Mouse (Mus musculus): ENCODE results near the gene Olfr1532-ps1.
"Not testable (repeated sequence)": the region's sequence is repeated elsewhere in the genome, so short reads cannot be mapped to it uniquely, and the experiment has no call there.

The Olfr1532-ps1 gene

DNA sequence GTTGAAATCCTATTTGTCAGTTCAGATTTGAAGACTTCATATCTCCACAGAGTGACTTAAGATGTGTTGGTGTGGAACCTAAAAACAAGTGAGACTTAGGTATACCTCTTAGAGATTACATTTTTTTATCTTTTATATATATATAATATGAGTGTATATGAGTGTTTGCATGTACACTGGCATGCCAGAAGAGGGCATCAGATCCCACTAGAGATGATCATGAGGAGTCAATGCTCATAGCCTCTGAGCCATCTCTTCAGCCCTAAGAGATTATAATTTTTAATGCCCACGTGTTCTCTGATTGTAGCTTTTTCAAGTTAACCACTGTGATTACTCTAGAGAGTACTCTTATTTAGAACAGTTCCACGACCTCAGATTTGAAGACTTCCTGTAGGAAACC lies at the start of gene Olfr1532-ps1:
Gene Olfr1532-ps1 (plus strand): TSS at position 326 of the 400 bp plus-strand sequence.
- no peak for DNase-seq

GRCm38 (mm10) chr7:106862885-106863284 lies 44.9 kb upstream of the Olfr1532-ps1 start, which contains the start of gene Olfr704:
Gene Olfr704, plus strand, starts transcription at chr7:106863185.
- DNase-seq: no peak

DNA sequence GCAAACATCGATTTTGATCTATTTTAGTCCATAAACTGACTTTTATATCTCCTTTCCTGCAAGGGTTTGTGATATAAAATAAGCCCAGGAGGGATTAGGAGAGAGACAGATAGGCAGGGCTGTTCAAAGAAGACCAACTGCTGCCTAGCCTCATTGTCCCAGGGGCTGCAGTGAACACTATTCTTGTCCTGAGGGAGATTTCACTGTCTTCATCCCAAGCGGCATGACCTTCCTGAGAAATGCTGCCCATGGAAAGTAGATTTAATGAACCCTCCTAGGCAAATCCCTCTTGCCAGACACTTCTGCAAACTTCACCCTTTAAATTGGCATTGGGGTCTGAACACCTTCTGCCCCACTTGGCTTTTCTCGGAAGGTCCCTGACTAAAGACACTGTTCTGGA lies 31.0 kb upstream of the Olfr1532-ps1 start, which contains the start of gene Olfr705:
Gene Olfr705 (minus strand): TSS at position 101 of the 400 bp plus-strand sequence.
- no peak for DNase-seq

GRCm38 (mm10) chr7:106888062-106888461 lies 19.7 kb upstream of the Olfr1532-ps1 start, which contains the start of gene Olfr706:
Gene Olfr706, minus strand, starts transcription at chr7:106888162.
- no peak for DNase-seq

GRCm38 (mm10) chr7:106901141-106901540 lies 6.7 kb upstream of the Olfr1532-ps1 start, which contains the start of gene Olfr707:
Gene Olfr707, minus strand, starts transcription at chr7:106901241.
- not testable (repeated sequence) for DNase-seq

- DNase-seq: peak; percentile 0
These were observed 13.2 kb downstream of the Olfr1532-ps1 start for GRCm38 (mm10) chr7:106920961-106921360.

GRCm38 (mm10) chr7:106932119-106932518 lies 24.3 kb downstream of the Olfr1532-ps1 start, which contains the start of gene Olfr709-ps1:
Gene Olfr709-ps1, minus strand, starts transcription at chr7:106932219.
- DNase-seq: no peak

GRCm38 (mm10) chr7:106948212-106948611 lies 40.4 kb downstream of the Olfr1532-ps1 start, which contains the start of gene Olfr710:
Gene Olfr710, minus strand, starts transcription at chr7:106948312.
- no peak for DNase-seq

DNA sequence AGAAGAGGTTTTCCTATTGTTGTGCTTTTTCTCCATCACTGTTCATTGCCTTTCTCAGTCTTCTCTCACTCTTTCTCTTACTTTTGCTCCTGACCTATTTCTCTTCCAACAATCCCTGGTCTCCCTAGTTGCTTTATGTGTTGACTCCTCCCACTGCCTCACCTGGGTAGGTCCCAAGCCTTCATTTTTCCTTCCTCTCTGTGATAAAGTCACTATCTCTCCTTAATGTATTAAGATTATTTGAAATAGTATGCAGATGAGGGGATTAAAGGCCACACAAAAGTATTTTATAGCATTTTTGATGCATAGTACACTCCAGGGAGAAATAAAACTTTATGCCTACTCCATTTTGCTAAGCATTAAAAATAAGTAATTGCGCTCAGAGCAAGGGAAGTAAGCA lies 56.0 kb downstream of the Olfr1532-ps1 start, which contains the start of gene Olfr6:
Gene Olfr6 (minus strand): TSS at position 101 of the 400 bp plus-strand sequence.
- no peak for DNase-seq
